Mouse (Mus musculus) ES-Bruce4 (cell line): ENCODE measurements around the gene Nox4. TPM values are rescaled to one million over a fixed set of nuclear protein-coding genes. Genes with fewer than 3 reads are reported as not detected.
"Not testable (repeated sequence)": the region's sequence is repeated elsewhere in the genome, so short reads cannot be mapped to it uniquely, and the experiment has no call there.

ENCODE experiments used
- H3K27ac ChIP-seq: 2 replicates; pipeline ENCODE4 v1.5.1; 2012; ENCODE audit warnings: low read length, inconsistent platforms; ENCODE audit not compliant: insufficient read depth
- H3K27me3 ChIP-seq: 2 replicates; pipeline ENCODE4 v1.6.1; 2012; ENCODE audit warnings: mild to moderate bottlenecking, low read length, inconsistent platforms; ENCODE audit not compliant: control insufficient read depth, poor library complexity, insufficient read depth, severe bottlenecking
- H3K36me3 ChIP-seq: 2 replicates; pipeline ENCODE4 v1.6.1; 2012; ENCODE audit warnings: inconsistent platforms, mild to moderate bottlenecking, low read length, moderate library complexity; ENCODE audit not compliant: control insufficient read depth, poor library complexity, insufficient read depth, severe bottlenecking
- H3K4me1 ChIP-seq: one replicate; pipeline ENCODE4 v1.8.1; 2011; ENCODE audit warnings: low read length; ENCODE audit not compliant: control insufficient read depth, insufficient read depth
- H3K4me3 ChIP-seq: 2 replicates; pipeline ENCODE4 v1.5.1; 2011; ENCODE audit warnings: low read depth, mild to moderate bottlenecking, low read length
- H3K9ac ChIP-seq: 2 replicates; pipeline ENCODE4 v1.6.1; 2012; ENCODE audit warnings: low read depth, mild to moderate bottlenecking, inconsistent platforms; ENCODE audit not compliant: poor library complexity, severe bottlenecking
- H3K9me3 ChIP-seq: replicated peaks from 2 replicates; pipeline ENCODE4 v1.6.1; 2012; ENCODE audit warnings: mild to moderate bottlenecking, low read length, inconsistent platforms; ENCODE audit not compliant: control insufficient read depth, poor library complexity, insufficient read depth, severe bottlenecking
- CTCF ChIP-seq: IDR thresholded peaks from one replicate; pipeline ENCODE4 v1.8.1; 2011; ENCODE audit warnings: low read depth, low read length
- EP300 ChIP-seq: IDR thresholded peaks from 2 replicates; pipeline ENCODE4 v1.6.1; 2011; ENCODE audit warnings: low read depth, low read length; ENCODE audit not compliant: insufficient read depth
- POLR2A ChIP-seq: IDR thresholded peaks from one replicate; pipeline ENCODE4 v1.8.1; 2011; ENCODE audit warnings: low read length; ENCODE audit not compliant: insufficient read depth
- polyA plus RNA-seq: library from polyadenylated mRNA; stranded (reverse); fragments of >200 nt; gene quantifications from 2 replicates; pipeline ENCODE4 v1.2.4, GENCODE M21; 2011; ENCODE audit warnings: low read depth; ENCODE audit not compliant: missing spikeins, insufficient read depth, insufficient read length

The Nox4 gene
- polyA plus RNA-seq, 1 experiment = 8.2 TPM

DNA sequence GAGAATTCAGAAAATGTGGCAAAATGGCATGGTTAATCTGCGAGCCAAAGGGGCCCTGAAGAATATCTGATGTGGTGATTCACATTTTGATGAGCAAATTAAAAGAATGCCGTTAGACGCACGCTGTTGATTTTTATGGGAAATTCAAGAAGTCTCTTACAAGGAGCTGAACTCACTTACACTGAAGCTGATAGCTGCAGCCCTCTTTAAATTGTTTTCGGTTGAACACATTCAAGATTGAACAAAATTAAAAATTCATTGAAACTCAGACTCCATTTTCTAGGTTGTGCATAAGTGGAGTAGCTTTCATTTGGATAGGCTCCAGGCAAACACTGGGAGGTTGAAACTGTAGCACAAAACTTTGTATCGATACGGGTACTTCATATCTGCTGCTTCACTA, 151.1 kb downstream of the Nox4 start:
- H3K9ac ChIP-seq = no peak overlapping the region
- H3K27ac ChIP-seq = no peak overlapping the region
- TF ChIP-seq POLR2A (no peak), CTCF (no peak), EP300 (no peak)
- H3K9me3 ChIP-seq = no peaks in the 10 kb centered on the region
- H3K27me3 ChIP-seq = no peaks in the 10 kb centered on the region
- no peaks in the 10 kb centered on the region for H3K4me1 ChIP-seq
- no peak overlapping the region for H3K4me3 ChIP-seq
- no peaks in the 10 kb centered on the region for H3K36me3 ChIP-seq

DNA sequence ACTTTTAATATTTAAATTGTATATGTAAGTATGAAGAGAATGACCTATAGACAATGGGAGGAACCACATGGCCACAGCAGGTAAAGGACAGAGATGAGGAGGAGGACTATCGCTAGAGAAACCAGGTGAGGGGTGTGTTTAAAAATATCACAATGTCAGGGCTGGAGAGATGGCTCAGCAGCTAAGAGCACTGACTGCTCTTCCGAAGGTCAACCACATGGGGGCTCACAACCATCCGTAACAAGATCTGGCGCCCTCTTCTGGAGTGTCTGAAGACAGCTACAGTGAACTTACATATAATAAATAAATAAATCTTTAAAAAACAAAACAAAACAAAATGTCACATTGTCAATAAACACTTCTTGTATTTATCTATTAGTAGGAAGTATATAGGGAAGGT, 165.5 kb downstream of the Nox4 start:
- not testable (repeated sequence) for H3K9me3 ChIP-seq, H3K4me1 ChIP-seq, H3K27ac ChIP-seq, H3K27me3 ChIP-seq, H3K4me3 ChIP-seq, H3K9ac ChIP-seq, H3K36me3 ChIP-seq
- TF ChIP-seq CTCF = peak; percentile 50

DNA sequence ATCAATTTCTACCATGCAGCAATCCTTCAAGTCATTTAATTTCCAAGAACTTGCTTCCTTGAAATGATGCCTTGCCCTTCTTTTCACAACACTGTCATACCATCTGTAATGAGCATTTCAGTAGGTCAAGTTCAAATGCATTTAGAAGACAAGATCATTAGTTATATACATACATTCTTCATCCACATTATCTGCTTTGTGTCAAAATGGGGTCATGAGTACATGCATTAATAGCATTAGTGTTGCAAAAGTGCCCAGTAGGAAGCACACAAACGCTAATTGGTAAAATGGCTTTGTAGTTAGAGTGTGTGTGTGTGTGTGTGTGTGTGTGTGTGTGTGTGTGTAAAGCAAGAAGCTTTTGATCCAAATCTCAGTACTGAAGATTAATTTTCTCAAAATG, 167.4 kb downstream of the Nox4 start:
- TF ChIP-seq POLR2A (no peak), CTCF (no peak), EP300 (no peak)
- no peak overlapping the region for H3K27ac ChIP-seq
- no peaks in the 10 kb centered on the region for H3K36me3 ChIP-seq
- no peaks in the 10 kb centered on the region for H3K4me1 ChIP-seq
- H3K9me3 ChIP-seq = no peaks in the 10 kb centered on the region
- no peak overlapping the region for H3K9ac ChIP-seq
- H3K4me3 ChIP-seq = no peak overlapping the region
- no peaks in the 10 kb centered on the region for H3K27me3 ChIP-seq

Other genes with a start within 250 kb of the Nox4 start
- gene Vmn2r79, start 250.0 kb upstream of the Nox4 start, polyA plus RNA-seq = 0.06 TPM in 1 of 2 replicates, not detected in the other
- gene Tyr, start 247.4 kb downstream of the Nox4 start, polyA plus RNA-seq = not detected in 2 replicates